Mouse (Mus musculus) spleen, adult 2 months (tissue): ENCODE measurements around the gene Osbp.

ENCODE experiments used
- CTCF ChIP-seq: fragments of 200-500 bp; IDR thresholded peaks from 2 replicates; pipeline ENCODE4 v1.5.1; 2011; ENCODE audit warnings: mild to moderate bottlenecking, inconsistent platforms; ENCODE audit not compliant: insufficient read depth, insufficient read length, insufficient replicate concordance; ENCODE audit errors: extremely low read depth
- POLR2A ChIP-seq: fragments of 200-500 bp; IDR thresholded peaks from 2 replicates; pipeline ENCODE4 v1.6.1; 2011; ENCODE audit warnings: low read depth, low read length, inconsistent platforms

DNA sequence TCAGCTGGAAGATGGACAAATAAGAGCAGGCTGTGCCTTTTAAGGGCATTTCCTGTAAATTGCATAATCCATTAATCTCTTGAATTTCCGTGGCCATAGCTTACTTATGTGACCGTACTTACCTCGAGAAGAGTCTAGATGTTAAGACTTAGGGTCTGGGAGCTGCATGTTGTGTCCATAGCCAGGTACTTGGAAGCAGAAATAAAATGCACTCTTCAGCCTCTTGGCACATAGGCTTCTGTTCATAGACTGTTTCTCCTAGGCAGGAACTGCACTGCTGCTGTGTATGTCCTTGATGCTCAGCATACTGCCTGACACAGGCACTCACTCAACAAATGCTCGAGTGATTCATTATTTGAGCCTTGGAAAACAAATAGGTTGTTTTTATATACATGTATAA, 14.7 kb downstream of the Osbp start:
- TF ChIP-seq CTCF, result no peak
- no peak for TF ChIP-seq POLR2A
